In the genomic region with DNA sequence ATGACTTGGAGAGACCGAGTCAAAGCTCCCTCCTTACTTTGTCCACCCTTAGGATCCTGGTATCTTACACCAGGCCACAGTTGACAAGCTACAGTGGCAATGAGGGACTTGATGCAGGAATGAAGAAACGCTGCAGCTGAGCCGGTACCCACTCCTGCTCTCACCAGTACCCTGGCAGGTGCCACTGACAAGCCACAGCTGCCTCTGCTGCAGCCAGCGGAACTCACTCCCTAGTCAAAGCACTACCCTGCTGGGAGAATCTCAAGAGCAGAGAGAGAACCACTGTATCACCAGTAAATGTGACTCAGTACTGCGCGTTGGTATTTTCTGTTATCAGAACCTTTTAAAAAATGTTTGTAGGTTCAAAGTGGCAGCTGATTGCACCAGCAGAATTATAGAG, we compare ENCODE assay signal across 28 mouse cellular contexts.
A peak's percentile ranks its signal among the peaks of the same experiment; 100 is the strongest.
DNase-seq lines count a peak whose midpoint lies in the region; ATAC-seq lines count a peak whose summit lies in the region.
"Had no signal": no experiment of that assay in that cellular context is flagged by ENCODE, and none has a peak within 500 bp of the region (broad histone marks: within the 10 kb centered on the region; RNA-seq: fewer than 3 reads in every experiment).

No protein-coding gene starts in this region.

- H3K4me2 ChIP-seq in heart, embryonic 13.5 days, result no peak overlapping the region
- H3K4me2 ChIP-seq in heart, embryonic 16.5 days (ENCODE audit: low read depth, low read length), result no peak overlapping the region
- no peak overlapping the region for H3K4me2 ChIP-seq in neural tube, embryonic 11.5 days (ENCODE audit: low read depth)
- no peak overlapping the region for H3K4me2 ChIP-seq in neural tube, embryonic 15.5 days
- H3K4me2 ChIP-seq: embryonic facial prominence, embryonic 13.5 days; forebrain, embryonic 12.5 days; forebrain, embryonic 15.5 days; hindbrain, embryonic 14.5 days had no signal

- no peak overlapping the region for H3K9ac ChIP-seq in heart, embryonic 13.5 days
- no peak overlapping the region for H3K9ac ChIP-seq in heart, embryonic 16.5 days (ENCODE audit: low read length)
- no peak overlapping the region for H3K9ac ChIP-seq in neural tube, embryonic 11.5 days (ENCODE audit: low read length)
- no peak overlapping the region for H3K9ac ChIP-seq in neural tube, embryonic 15.5 days (replicated peaks)
- H3K9ac ChIP-seq: embryonic facial prominence, embryonic 13.5 days; forebrain, embryonic 12.5 days; forebrain, embryonic 15.5 days; hindbrain, embryonic 14.5 days had no signal

- no peak overlapping the region for H3K4me3 ChIP-seq in heart, embryonic 10.5 days
- no peak overlapping the region for H3K4me3 ChIP-seq in heart, embryonic 13.5 days
- H3K4me3 ChIP-seq in heart, embryonic 16.5 days (ENCODE audit: low read length), result no peak overlapping the region
- no peak overlapping the region for H3K4me3 ChIP-seq in neural tube, embryonic 11.5 days (ENCODE audit: low read depth, low read length)
- H3K4me3 ChIP-seq in neural tube, embryonic 15.5 days (replicated peaks), result no peak overlapping the region
- H3K4me3 ChIP-seq: embryonic facial prominence, embryonic 10.5 days; embryonic facial prominence, embryonic 13.5 days; erythroblast, embryonic 14.5 days; forebrain, embryonic 12.5 days; forebrain, embryonic 15.5 days had no signal

- intact Hi-C loops in heart, postnatal 10 days (cut with DNase I), result no loop called here
- intact Hi-C loops in heart, postnatal 36 days (cut with DNase I), result no loop called here

- ATAC-seq in heart, embryonic 13.5 days (ENCODE audit: extremely low read depth, insufficient number of reproducible peaks, low FRiP score, low TSS enrichment), result peak; percentile 66; the same call in 1 of the 2 replicates
- peak; percentile 86 for ATAC-seq in heart, embryonic 16.5 days (replicated peaks; ENCODE audit: extremely low read depth, insufficient read depth, low FRiP score)
- no peak for ATAC-seq in neural tube, embryonic 11.5 days (ENCODE audit: insufficient read depth, low FRiP score, low TSS enrichment)
- ATAC-seq in neural tube, embryonic 15.5 days (ENCODE audit: low FRiP score), result no peak
- ATAC-seq: activated CD4-positive, CD25-positive, alpha-beta regulatory T cell, adult 4 months; forebrain, embryonic 15.5 days; hindbrain, postnatal 0 days; inflammation-experienced regulatory T-cells, adult 6 months; intestine, embryonic 16.5 days had no signal

- no peak overlapping the region for H3K27ac ChIP-seq in heart, embryonic 10.5 days
- H3K27ac ChIP-seq in heart, embryonic 13.5 days (replicated peaks), result 0 out of 2 replicates have a peak overlapping the region, but pooled peaks have one; percentile 45
- peak overlapping the region; percentile 31; the same call in 1 of the 2 replicates for H3K27ac ChIP-seq in heart, embryonic 16.5 days (ENCODE audit: low read length)
- H3K27ac ChIP-seq in neural tube, embryonic 11.5 days (ENCODE audit: low read depth, low read length), result no peak overlapping the region
- H3K27ac ChIP-seq in neural tube, embryonic 15.5 days (replicated peaks), result no peak overlapping the region
- H3K27ac ChIP-seq: embryonic facial prominence, embryonic 10.5 days; embryonic facial prominence, embryonic 13.5 days; forebrain, embryonic 12.5 days; forebrain, embryonic 15.5 days; hindbrain, embryonic 14.5 days; hindbrain, postnatal 0 days had no signal

- DNase-seq in heart, embryonic 10.5 days (ENCODE audit: low spot score), result peak; percentile 83
- no peak for DNase-seq in heart, adult 18-20 months
- no peak for DNase-seq in heart, postnatal 10 days
- DNase-seq in heart, postnatal 36 days, result no peak
- DNase-seq in neural tube, embryonic 11.5 days (ENCODE audit: low spot score), result peak; percentile 9
- DNase-seq: adrenal gland, adult 8-10 months; adrenal gland, postnatal 25 days; cerebellum, adult 11-12 months; cerebellum, adult 8-10 months; cerebellum, postnatal 10 days; cerebellum, postnatal 36 days; embryo, embryonic 11 days; gastrocnemius, postnatal 25 days; heart, postnatal 4 days; kidney, adult 18-20 months had no signal

- no peaks in the 10 kb centered on the region for H3K9me3 ChIP-seq in heart, embryonic 10.5 days
- H3K9me3 ChIP-seq in heart, embryonic 13.5 days, result no peaks in the 10 kb centered on the region
- H3K9me3 ChIP-seq in heart, embryonic 16.5 days (replicated peaks; ENCODE audit: control insufficient read depth, low read length), result no peaks in the 10 kb centered on the region
- no peaks in the 10 kb centered on the region for H3K9me3 ChIP-seq in neural tube, embryonic 11.5 days (ENCODE audit: control insufficient read depth, low read length)
- no peaks in the 10 kb centered on the region for H3K9me3 ChIP-seq in neural tube, embryonic 15.5 days (replicated peaks)
- H3K9me3 ChIP-seq: embryonic facial prominence, embryonic 10.5 days; embryonic facial prominence, embryonic 13.5 days; forebrain, embryonic 12.5 days; forebrain, embryonic 15.5 days had no signal

- no peaks in the 10 kb centered on the region for H3K36me3 ChIP-seq in heart, embryonic 10.5 days
- H3K36me3 ChIP-seq in heart, embryonic 13.5 days, result no peaks in the 10 kb centered on the region
- no peaks in the 10 kb centered on the region for H3K36me3 ChIP-seq in heart, embryonic 16.5 days (ENCODE audit: control insufficient read depth, insufficient read depth)
- H3K36me3 ChIP-seq in neural tube, embryonic 11.5 days (ENCODE audit: control insufficient read depth, insufficient read depth, low read length), result no peaks in the 10 kb centered on the region
- H3K36me3 ChIP-seq in neural tube, embryonic 15.5 days, result no peaks in the 10 kb centered on the region
- H3K36me3 ChIP-seq: embryonic facial prominence, embryonic 10.5 days; embryonic facial prominence, embryonic 13.5 days; forebrain, embryonic 12.5 days; forebrain, embryonic 15.5 days had no signal

- 43% methylated on average over 6 of the region's 6 CpGs for WGBS in heart, embryonic 10.5 days
- WGBS in heart, embryonic 13.5 days, result 24% methylated on average over 6 of the region's 6 CpGs
- WGBS in heart, embryonic 16.5 days, result 23% methylated on average over 6 of the region's 6 CpGs
- 84% methylated on average over 6 of the region's 6 CpGs for WGBS in neural tube, embryonic 11.5 days
- 87% methylated on average over 6 of the region's 6 CpGs for WGBS in neural tube, embryonic 15.5 days

- no peaks in the 10 kb centered on the region for H3K27me3 ChIP-seq in heart, embryonic 10.5 days (ENCODE audit: insufficient read depth, poor library complexity, severe bottlenecking)
- no peaks in the 10 kb centered on the region for H3K27me3 ChIP-seq in heart, embryonic 13.5 days (replicated peaks)
- no peaks in the 10 kb centered on the region for H3K27me3 ChIP-seq in heart, embryonic 16.5 days (ENCODE audit: control insufficient read depth, insufficient read depth, low read length)
- H3K27me3 ChIP-seq in neural tube, embryonic 11.5 days (ENCODE audit: control insufficient read depth, insufficient read depth, low read length), result no peaks in the 10 kb centered on the region
- no peaks in the 10 kb centered on the region for H3K27me3 ChIP-seq in neural tube, embryonic 15.5 days (replicated peaks)
- H3K27me3 ChIP-seq: embryonic facial prominence, embryonic 13.5 days; forebrain, embryonic 12.5 days; forebrain, embryonic 15.5 days had no signal

- peaks cover 3% of the 10 kb centered on the region; the same call in 1 of the 2 replicates for H3K4me1 ChIP-seq in heart, embryonic 10.5 days
- H3K4me1 ChIP-seq in heart, embryonic 13.5 days, result peaks cover 8% of the 10 kb centered on the region
- 0 out of 2 replicates have a peak, but pooled peaks cover 2% of the 10 kb centered on the region for H3K4me1 ChIP-seq in heart, embryonic 16.5 days (ENCODE audit: control insufficient read depth, insufficient read depth, low read length)
- H3K4me1 ChIP-seq in neural tube, embryonic 11.5 days (ENCODE audit: control insufficient read depth, insufficient read depth, low read length), result no peaks in the 10 kb centered on the region
- H3K4me1 ChIP-seq in neural tube, embryonic 15.5 days, result no peaks in the 10 kb centered on the region
- H3K4me1 ChIP-seq: embryonic facial prominence, embryonic 10.5 days; embryonic facial prominence, embryonic 13.5 days; forebrain, embryonic 12.5 days; forebrain, embryonic 15.5 days had no signal

Comparison
In these comparisons a context has a peak if more than half of its experiments do, and no peak if none do; other contexts are left out.
1. DNase-seq: peak in heart, embryonic 10.5 days (single experiment) and neural tube, embryonic 11.5 days (single experiment); none in heart, adult 18-20 months (0 of 2), heart, postnatal 10 days (0 of 2) and heart, postnatal 36 days (0 of 2).
2. H3K27ac ChIP-seq: peak in heart, embryonic 13.5 days (single experiment) and heart, embryonic 16.5 days (single experiment); none in heart, embryonic 10.5 days (single experiment), neural tube, embryonic 11.5 days (single experiment) and neural tube, embryonic 15.5 days (single experiment).
3. ATAC-seq: peak in heart, embryonic 13.5 days (single experiment) and heart, embryonic 16.5 days (single experiment); none in neural tube, embryonic 11.5 days (single experiment) and neural tube, embryonic 15.5 days (single experiment).